Mouse (Mus musculus) testis, adult 2 months (tissue): ENCODE data around the gene Cd151.

Source experiments
- CTCF ChIP-seq: fragments of 200-500 bp; IDR thresholded peaks from 2 replicates; pipeline ENCODE4 v1.5.1; 2012; ENCODE audit warnings: low read depth, mild to moderate bottlenecking, inconsistent platforms, low read length, moderate library complexity; ENCODE audit not compliant: control insufficient read depth, insufficient read depth, insufficient replicate concordance
- POLR2A ChIP-seq: fragments of 200-500 bp; IDR thresholded peaks from 2 replicates; pipeline ENCODE4 v1.6.1; 2012; ENCODE audit warnings: low read depth, mild to moderate bottlenecking, inconsistent platforms, low read length, moderate library complexity; ENCODE audit not compliant: control insufficient read depth

DNA sequence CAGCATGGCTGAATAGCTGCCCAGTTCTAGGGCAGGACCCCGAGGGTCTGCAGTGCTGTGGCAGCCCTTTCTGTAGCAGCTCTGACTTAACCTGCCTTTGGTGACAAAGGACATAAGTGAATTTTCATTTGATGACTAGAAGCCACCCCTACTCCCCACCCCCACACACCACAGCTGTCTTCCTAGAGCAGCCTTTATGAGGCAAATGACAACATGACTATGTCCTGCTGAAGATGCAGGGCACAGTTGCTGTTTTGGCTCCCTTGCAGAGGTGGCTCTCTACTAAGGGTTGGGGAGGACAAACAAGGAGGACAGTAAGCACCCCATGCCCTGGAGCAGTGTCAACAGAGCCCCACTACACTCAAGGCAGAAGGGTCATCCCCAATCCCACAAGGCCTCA, 52.6 kb downstream of the Cd151 start:
- TF ChIP-seq POLR2A (no peak), CTCF (no peak)
